Mouse (Mus musculus) heart, postnatal 0 days (tissue): ENCODE results near the gene Hoga1. TPM values are rescaled to one million over a fixed set of nuclear protein-coding genes. Genes with fewer than 3 reads are reported as not detected.
A peak's percentile ranks its signal among the peaks of the same experiment; 100 is the strongest.

Source experiments
- ATAC-seq: fragments of 200-750 bp; cut with Nextera tagmentation; 2 replicates; pipeline ENCODE4 v1.8.0; 2017; ENCODE audit warnings: low read depth, moderate number of reproducible peaks, moderate library complexity; ENCODE audit not compliant: insufficient read depth
- DNase-seq: peaks from one replicate; pipeline ENCODE4 v3.0.0-alpha.2; 2016; ENCODE audit warnings: low spot score
- H3K27ac ChIP-seq: fragments of 300-500 bp; sonication (generic); 2 replicates; pipeline ENCODE4 v1.5.1; 2014; ENCODE audit warnings: low read depth, mild to moderate bottlenecking
- H3K27me3 ChIP-seq: fragments of 300-500 bp; sonication (generic); 2 replicates; pipeline ENCODE4 v1.6.1; 2014; ENCODE audit warnings: low read length, mixed read lengths; ENCODE audit not compliant: control insufficient read depth, insufficient read depth
- H3K36me3 ChIP-seq: fragments of 300-500 bp; sonication (generic); replicated peaks from 2 replicates; pipeline ENCODE4 v1.6.1; 2014; ENCODE audit warnings: low read length, mixed read lengths; ENCODE audit not compliant: control insufficient read depth, insufficient read depth
- H3K4me1 ChIP-seq: fragments of 300-500 bp; sonication (generic); 2 replicates; pipeline ENCODE4 v1.6.1; 2014; ENCODE audit warnings: antibody characterized with exemption; ENCODE audit not compliant: control insufficient read depth, insufficient read depth
- H3K4me2 ChIP-seq: fragments of 300-500 bp; sonication (generic); 2 replicates; pipeline ENCODE4 v1.6.1; 2014; ENCODE audit warnings: low read depth, mild to moderate bottlenecking, low read length, moderate library complexity
- H3K4me3 ChIP-seq: fragments of 300-500 bp; sonication (generic); 2 replicates; pipeline ENCODE4 v1.5.1; 2014; ENCODE audit warnings: low read depth, low read length
- H3K9ac ChIP-seq: fragments of 300-500 bp; sonication (generic); replicated peaks from 2 replicates; pipeline ENCODE4 v1.6.1; 2014; ENCODE audit warnings: low read depth, low read length, mixed read lengths
- H3K9me3 ChIP-seq: fragments of 300-500 bp; sonication (generic); replicated peaks from 2 replicates; pipeline ENCODE4 v1.6.1; 2016; ENCODE audit warnings: low read length; ENCODE audit not compliant: control insufficient read depth
- CTCF ChIP-seq: IDR thresholded peaks from 2 replicates; pipeline ENCODE4 v1.5.1; 2016; ENCODE audit warnings: antibody characterized with exemption, control low read depth, low read depth
- EP300 ChIP-seq: IDR thresholded peaks from 2 replicates; pipeline ENCODE4 v1.6.1; 2016; ENCODE audit warnings: antibody characterized with exemption, low read depth
- WGBS: fragments of 180-500 bp; shearing (Covaris S2); extraction: QIAGEN DNeasy Blood & Tissue Kit; methylation state at CpG from one replicate; pipeline ENCODE4 v1.1.7; 2014; 5-methylcytosine and 5-hydroxymethylcytosine counted together
- polyA plus RNA-seq: library from polyadenylated mRNA; unstranded; fragments of >200 nt; fragmentation: Nextera tagmentation; extraction: Ambion mirVana; gene quantifications from 2 replicates; pipeline ENCODE4 v1.2.1, GENCODE M21; 2015
- total RNA-seq: library from RNA; depleted of rRNA; stranded (reverse); fragments of >200 nt; gene quantifications from 2 replicates; pipeline ENCODE4 v1.2.3, GENCODE M21; 2014; ENCODE audit warnings: low replicate concordance

Gene Hoga1
- total and polyA plus RNA-seq, 2 experiments from 2014 or later, result 1.3 to 1.4 TPM

- H3K36me3 ChIP-seq, result peaks cover 29% of the 10 kb centered on the region
- 82% methylated on average over 5 of the region's 5 CpGs for WGBS
- ATAC-seq (no peak), DNase-seq (no peak)
- no peak overlapping the region for H3K4me3 ChIP-seq
- TF ChIP-seq CTCF, result no peak
- no peak for TF ChIP-seq EP300
- H3K27me3 ChIP-seq, result no peaks in the 10 kb centered on the region
- H3K4me1 ChIP-seq, result no peaks in the 10 kb centered on the region
- no peak overlapping the region for H3K4me2 ChIP-seq
- no peak overlapping the region for H3K9ac ChIP-seq
- H3K9me3 ChIP-seq, result no peaks in the 10 kb centered on the region
- no peak overlapping the region for H3K27ac ChIP-seq
Measured at GRCm38 (mm10) chr19:42031112-42031511, 14.3 kb upstream of the Hoga1 start.

- H3K4me2 ChIP-seq, result no peak overlapping the region
- no peak overlapping the region for H3K4me3 ChIP-seq
- no peak for DNase-seq
- H3K4me1 ChIP-seq, result no peaks in the 10 kb centered on the region
- H3K36me3 ChIP-seq, result peaks cover 29% of the 10 kb centered on the region
- H3K9me3 ChIP-seq, result no peaks in the 10 kb centered on the region
- ATAC-seq, result no peak
- WGBS, result 82% methylated on average over 14 of the region's 14 CpGs
- H3K27ac ChIP-seq, result no peak overlapping the region
- TF ChIP-seq CTCF, result no peak
- TF ChIP-seq EP300, result no peak
- H3K27me3 ChIP-seq, result no peaks in the 10 kb centered on the region
- no peak overlapping the region for H3K9ac ChIP-seq
Measured at GRCm38 (mm10) chr19:42033611-42034010, 11.8 kb upstream of the Hoga1 start.

- ATAC-seq (no peak), DNase-seq (no peak)
- TF ChIP-seq CTCF (no peak), EP300 (no peak)
- Histone ChIP-seq H3K4me1 (no peaks in the 10 kb centered on the region), H3K9ac (0 out of 2 replicates have a peak overlapping the region, but pooled peaks have one; percentile 6), H3K27me3 (no peaks in the 10 kb centered on the region), H3K9me3 (no peaks in the 10 kb centered on the region), H3K4me2 (no peak overlapping the region), H3K36me3 (peaks cover 29% of the 10 kb centered on the region), H3K4me3 (no peak overlapping the region), H3K27ac (no peak overlapping the region)
- WGBS, result 65% methylated on average over 9 of the region's 9 CpGs
Measured at GRCm38 (mm10) chr19:42034146-42034775, 11.1 kb upstream of the Hoga1 start.

- no peak; the same call in 1 of the 2 replicates for ATAC-seq
- Histone ChIP-seq H3K4me2 (no peak overlapping the region), H3K36me3 (peaks cover 29% of the 10 kb centered on the region), H3K27ac (0 out of 2 replicates have a peak overlapping the region, but pooled peaks have one; percentile 4), H3K4me3 (no peak overlapping the region), H3K9me3 (no peaks in the 10 kb centered on the region), H3K4me1 (no peaks in the 10 kb centered on the region), H3K9ac (no peak overlapping the region), H3K27me3 (0 out of 2 replicates have a peak, but pooled peaks cover 2% of the 10 kb centered on the region)
- no peak for DNase-seq
- WGBS, result 48% methylated on average over 11 of the region's 11 CpGs
- TF ChIP-seq CTCF (no peak), EP300 (no peak)
Measured at GRCm38 (mm10) chr19:42034881-42035455, 10.4 kb upstream of the Hoga1 start.

GRCm38 (mm10) chr19:42035456-42036248 is 9.8 kb upstream of the Hoga1 start, which contains the start of gene Ankrd2:
TSS of gene Ankrd2 (plus strand) at chr19:42036000.
- H3K27ac ChIP-seq, result 0 out of 2 replicates have a peak within 1 kb of the TSS, but pooled peaks have one; percentile 4
- peak; percentile 86 for DNase-seq
- H3K4me1 ChIP-seq, result no peaks in the 10 kb centered on the region
- no peak within 1 kb of the TSS for H3K4me2 ChIP-seq
- 0 out of 2 replicates have a peak, but pooled peaks cover 2% of the 10 kb centered on the region for H3K27me3 ChIP-seq
- no peak within 1 kb of the TSS for H3K4me3 ChIP-seq
- TF ChIP-seq CTCF (peak; percentile 96), EP300 (no peak)
- H3K9ac ChIP-seq, result no peak within 1 kb of the TSS
- no peaks in the 10 kb centered on the region for H3K9me3 ChIP-seq
- H3K36me3 ChIP-seq, result peaks cover 29% of the 10 kb centered on the region
- WGBS, result 70% methylated on average over 19 of the region's 19 CpGs
- ATAC-seq, result peak; percentile 87
